Mouse (Mus musculus) ES-Bruce4 (cell line): ENCODE measurements at regions not wholly inside any gene's neighbourhood (a gene's known extent, or its start where the extent isn't known, plus 50 kb on each side); places are given as distances from the start of the nearest gene placed in this dataset.

ENCODE experiments used
- CTCF ChIP-seq: IDR thresholded peaks from one replicate; pipeline ENCODE4 v1.8.1; 2011; ENCODE audit warnings: low read depth, low read length
- POLR2A ChIP-seq: IDR thresholded peaks from one replicate; pipeline ENCODE4 v1.8.1; 2011; ENCODE audit warnings: low read length; ENCODE audit not compliant: insufficient read depth

DNA sequence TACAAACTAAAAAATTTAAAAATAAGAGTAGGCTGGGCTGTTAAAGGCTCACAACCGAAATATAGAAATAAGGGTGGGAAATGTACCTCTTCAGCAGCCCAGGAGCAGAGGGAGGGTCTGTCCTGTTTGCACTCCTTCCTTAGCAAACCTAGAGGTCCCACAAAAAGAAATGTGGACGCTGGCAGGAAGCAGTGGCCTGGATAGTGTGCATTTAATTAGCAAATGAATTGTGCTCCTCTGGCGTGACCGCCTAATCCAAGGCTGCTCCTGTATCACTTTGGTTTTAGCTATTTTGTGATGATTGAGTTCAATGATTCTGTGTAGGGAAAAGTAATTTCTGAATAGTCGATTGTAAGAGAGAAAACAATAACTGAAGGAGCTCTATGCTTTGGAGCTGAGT, 141.1 kb upstream of the Tbca start:
- TF ChIP-seq POLR2A (no peak), CTCF (no peak)
